Mouse (Mus musculus) embryo, embryonic 11 days (tissue): Measurements from ENCODE around the gene 9930022D16Rik.

Source experiments
- DNase-seq: peaks from one replicate; pipeline ENCODE4 v3.0.0-alpha.2; 2015

Gene 9930022D16Rik

DNA sequence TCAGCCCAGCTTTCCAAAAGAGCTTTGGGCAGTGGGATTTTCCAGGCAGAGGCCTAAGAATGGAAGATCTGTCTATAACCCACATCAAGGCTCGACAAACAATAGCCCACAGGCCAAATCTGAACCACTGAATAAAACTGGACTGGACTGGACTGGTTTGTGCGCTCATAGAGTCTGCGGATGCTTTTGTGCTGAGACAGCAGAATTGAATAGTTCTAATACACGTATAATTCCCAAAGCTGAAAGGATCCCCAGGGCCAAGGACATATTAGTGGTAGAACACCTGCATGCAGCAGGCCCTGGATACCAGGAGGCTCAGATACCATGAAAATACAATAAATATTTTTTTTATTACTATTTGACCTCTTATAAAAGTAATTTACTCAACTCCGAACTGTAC lies 42.5 kb downstream of the 9930022D16Rik start:
- DNase-seq: no peak

GRCm38 (mm10) chr11:109458165-109458564 lies 44.4 kb downstream of the 9930022D16Rik start:
- no peak for DNase-seq

DNA sequence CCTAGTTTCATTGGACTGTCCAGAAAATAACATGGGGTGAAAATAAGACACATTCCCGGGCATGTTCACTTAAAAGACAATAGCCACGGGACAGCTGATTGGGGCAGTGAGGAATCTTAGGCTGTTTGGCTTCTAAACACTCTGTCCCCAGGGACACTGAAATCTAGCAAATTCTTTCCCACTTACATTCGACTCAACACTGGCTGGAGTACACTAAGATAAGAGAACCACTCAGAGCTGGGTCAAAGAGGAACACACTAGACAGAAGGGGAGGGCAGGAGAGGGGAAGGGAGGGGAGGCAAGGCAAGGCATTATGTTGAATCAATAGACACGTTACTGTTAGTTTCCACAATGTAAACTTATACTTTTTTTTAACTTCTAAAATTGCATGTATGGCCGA lies 46.9 kb downstream of the 9930022D16Rik start:
- no peak for DNase-seq

DNA sequence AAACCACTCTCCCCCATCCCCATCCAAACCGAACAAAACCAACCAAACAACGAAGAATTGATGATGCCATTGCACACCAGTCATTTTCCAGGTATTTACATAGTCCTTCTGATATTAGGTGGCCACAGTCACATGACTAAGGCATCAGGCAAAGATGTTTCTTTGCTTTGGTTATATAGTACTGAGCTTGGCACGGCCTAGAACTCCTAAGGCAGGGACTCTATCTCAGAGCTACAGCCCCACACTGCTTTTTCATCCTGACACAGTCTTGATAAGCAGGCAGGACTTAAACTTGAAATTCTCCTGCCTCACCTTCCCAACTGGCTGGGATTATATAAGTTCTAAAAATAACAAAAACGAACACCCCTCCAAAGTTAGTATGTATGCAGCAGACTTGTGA lies 51.4 kb downstream of the 9930022D16Rik start:
- no peak for DNase-seq

- no peak for DNase-seq
Measured at GRCm38 (mm10) chr11:109466987-109467386, 53.3 kb downstream of the 9930022D16Rik start.

GRCm38 (mm10) chr11:109468133-109468532 lies 54.4 kb downstream of the 9930022D16Rik start:
- no peak for DNase-seq
